Mouse (Mus musculus): Measurements from ENCODE around the gene Fibp. TPM values are rescaled to one million over a fixed set of nuclear protein-coding genes. Genes with fewer than 3 reads are reported as not detected.
A peak's percentile ranks its signal among the peaks of the same experiment; 100 is the strongest.

The Fibp gene
- polyA plus RNA-seq, 1 experiment from 2014 or later: 133 TPM

GRCm38 (mm10) chr19:5424092-5424781 lies 36.2 kb upstream of the Fibp start:
- DNase-seq (ENCODE audit: low spot score): peak; percentile 96
- no peaks in the 10 kb centered on the region for H3K27me3 ChIP-seq (replicated peaks; ENCODE audit: insufficient read depth, low read length)
- H3K36me3 ChIP-seq (ENCODE audit: insufficient read depth, low read length): peaks cover 15% of the 10 kb centered on the region; the same call in 1 of the 2 replicates
- H3K4me1 ChIP-seq (ENCODE audit: insufficient read depth, low read depth, low read length): peaks cover 25% of the 10 kb centered on the region
- peak overlapping the region; percentile 74 for H3K4me2 ChIP-seq (replicated peaks; ENCODE audit: low read depth, low read length)
- H3K9me3 ChIP-seq (ENCODE audit: low read length): no peaks in the 10 kb centered on the region
- peak overlapping the region; percentile 89 for H3K9ac ChIP-seq (replicated peaks; ENCODE audit: low read depth)
- peak overlapping the region; percentile 92 for H3K4me3 ChIP-seq (ENCODE audit: low read depth, low read length)
- peak overlapping the region; percentile 98 for H3K27ac ChIP-seq (ENCODE audit: low read length)
- TF ChIP-seq CTCF (IDR thresholded peaks at IDR 0.05) (peak; percentile 45), EP300 (IDR thresholded peaks at IDR 0.05) (peak; percentile 33; the same call in 1 of the 2 replicates)
- 3% methylated on average over 27 of the region's 48 CpGs for WGBS
- peak; percentile 80 for ATAC-seq

GRCm38 (mm10) chr19:5424782-5425741 lies 35.4 kb upstream of the Fibp start, which contains the start of the genes Drap1 and AI837181:
Gene Drap1 (minus strand): TSS chr19:5424979.
Gene AI837181 (plus strand): TSS chr19:5425144.
- Histone ChIP-seq H3K36me3 (ENCODE audit: insufficient read depth, low read length) (peaks cover 12% of the 10 kb centered on the region; the same call in 1 of the 2 replicates), H3K9me3 (ENCODE audit: low read length) (no peaks in the 10 kb centered on the region), H3K4me3 (ENCODE audit: low read depth, low read length) (peak within 1 kb of the TSS; percentile 92), H3K4me1 (ENCODE audit: insufficient read depth, low read depth, low read length) (peaks cover 25% of the 10 kb centered on the region), H3K4me2 (replicated peaks; ENCODE audit: low read depth, low read length) (peak within 1 kb of the TSS; percentile 74), H3K9ac (replicated peaks; ENCODE audit: low read depth) (peak within 1 kb of the TSS; percentile 89), H3K27me3 (replicated peaks; ENCODE audit: insufficient read depth, low read length) (no peaks in the 10 kb centered on the region), H3K27ac (ENCODE audit: low read length) (peak within 1 kb of the TSS; percentile 98)
- 2% methylated on average over 54 of the region's 87 CpGs for WGBS
- TF ChIP-seq EP300 (IDR thresholded peaks at IDR 0.05) (peak; percentile 31; the same call in 1 of the 2 replicates), CTCF (IDR thresholded peaks at IDR 0.05) (no peak)
- DNase-seq (ENCODE audit: low spot score) (peak; percentile 99), ATAC-seq (peak; percentile 90)

- ATAC-seq (no peak), DNase-seq (ENCODE audit: low spot score) (no peak)
- Histone ChIP-seq H3K27me3 (replicated peaks; ENCODE audit: insufficient read depth, low read length) (no peaks in the 10 kb centered on the region), H3K36me3 (ENCODE audit: insufficient read depth, low read length) (peaks cover 11% of the 10 kb centered on the region; the same call in 1 of the 2 replicates), H3K4me2 (replicated peaks; ENCODE audit: low read depth, low read length) (peak overlapping the region; percentile 60), H3K4me1 (ENCODE audit: insufficient read depth, low read depth, low read length) (peaks cover 25% of the 10 kb centered on the region), H3K9ac (replicated peaks; ENCODE audit: low read depth) (peak overlapping the region; percentile 82), H3K9me3 (ENCODE audit: low read length) (no peaks in the 10 kb centered on the region), H3K27ac (ENCODE audit: low read length) (peak overlapping the region; percentile 98), H3K4me3 (ENCODE audit: low read depth, low read length) (peak overlapping the region; percentile 92)
- WGBS: 79% methylated on average over 18 of the region's 18 CpGs
- TF ChIP-seq CTCF (IDR thresholded peaks at IDR 0.05) (no peak), EP300 (IDR thresholded peaks at IDR 0.05) (no peak)
Measured at GRCm38 (mm10) chr19:5425906-5426565, 34.4 kb upstream of the Fibp start.

DNA sequence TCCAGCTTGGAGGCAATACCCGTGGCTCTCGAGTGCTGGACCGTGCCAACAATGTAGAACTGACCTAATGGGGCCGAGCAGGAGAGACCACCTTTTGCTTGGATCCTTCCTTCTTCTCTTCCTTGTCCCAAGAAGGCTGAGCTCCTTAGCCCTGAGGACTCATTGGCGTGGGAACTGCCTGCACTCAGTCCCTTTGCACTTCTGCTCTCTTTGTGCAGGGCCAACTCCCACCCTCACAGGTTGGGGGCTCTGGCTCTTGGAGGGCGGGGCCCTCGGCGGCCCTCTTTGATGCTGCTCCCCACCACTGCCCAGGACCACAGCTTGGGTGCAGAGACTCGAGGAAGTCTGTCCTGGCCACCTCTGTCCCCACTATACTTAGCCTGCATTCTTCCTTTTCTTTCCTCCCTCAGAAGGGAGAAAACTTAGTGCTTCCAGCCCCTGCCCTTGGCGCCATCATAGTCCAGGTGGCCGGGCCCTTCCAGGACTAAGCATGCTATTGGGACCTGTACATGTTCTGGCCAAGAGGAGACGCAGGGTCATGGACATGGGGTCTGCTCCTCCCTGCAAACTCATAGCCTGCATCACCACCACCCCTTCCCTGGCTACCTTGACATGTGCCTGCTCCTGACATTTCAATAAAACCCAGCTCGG lies 33.6 kb upstream of the Fibp start:
- ATAC-seq (no peak), DNase-seq (ENCODE audit: low spot score) (no peak)
- H3K9ac ChIP-seq (replicated peaks; ENCODE audit: low read depth): no peak overlapping the region
- H3K27ac ChIP-seq (ENCODE audit: low read length): no peak overlapping the region
- peaks cover 10% of the 10 kb centered on the region; the same call in 1 of the 2 replicates for H3K36me3 ChIP-seq (ENCODE audit: insufficient read depth, low read length)
- 86% methylated on average over 13 of the region's 13 CpGs for WGBS
- TF ChIP-seq EP300 (IDR thresholded peaks at IDR 0.05) (no peak), CTCF (IDR thresholded peaks at IDR 0.05) (no peak)
- no peaks in the 10 kb centered on the region for H3K9me3 ChIP-seq (ENCODE audit: low read length)
- H3K4me2 ChIP-seq (replicated peaks; ENCODE audit: low read depth, low read length): peak overlapping the region; percentile 60; the same call in 1 of the 2 replicates
- peaks cover 23% of the 10 kb centered on the region for H3K4me1 ChIP-seq (ENCODE audit: insufficient read depth, low read depth, low read length)
- H3K4me3 ChIP-seq (ENCODE audit: low read depth, low read length): no peak overlapping the region
- H3K27me3 ChIP-seq (replicated peaks; ENCODE audit: insufficient read depth, low read length): no peaks in the 10 kb centered on the region

GRCm38 (mm10) chr19:5428083-5428482 lies 32.3 kb upstream of the Fibp start:
- H3K9me3 ChIP-seq (ENCODE audit: low read length): no peaks in the 10 kb centered on the region
- H3K4me2 ChIP-seq (replicated peaks; ENCODE audit: low read depth, low read length): no peak overlapping the region
- no peaks in the 10 kb centered on the region for H3K27me3 ChIP-seq (replicated peaks; ENCODE audit: insufficient read depth, low read length)
- H3K4me3 ChIP-seq (ENCODE audit: low read depth, low read length): no peak overlapping the region
- H3K27ac ChIP-seq (ENCODE audit: low read length): no peak overlapping the region
- H3K36me3 ChIP-seq (ENCODE audit: insufficient read depth, low read length): peaks cover 4% of the 10 kb centered on the region; the same call in 1 of the 2 replicates
- ATAC-seq: no peak
- 80% methylated on average over 2 of the region's 2 CpGs for WGBS
- peak; percentile 80 for DNase-seq (ENCODE audit: low spot score)
- TF ChIP-seq EP300 (IDR thresholded peaks at IDR 0.05): no peak
- peak; percentile 69 for TF ChIP-seq CTCF (IDR thresholded peaks at IDR 0.05)
- no peak overlapping the region for H3K9ac ChIP-seq (replicated peaks; ENCODE audit: low read depth)
- peaks cover 20% of the 10 kb centered on the region for H3K4me1 ChIP-seq (ENCODE audit: insufficient read depth, low read depth, low read length)
